In the genomic region with DNA sequence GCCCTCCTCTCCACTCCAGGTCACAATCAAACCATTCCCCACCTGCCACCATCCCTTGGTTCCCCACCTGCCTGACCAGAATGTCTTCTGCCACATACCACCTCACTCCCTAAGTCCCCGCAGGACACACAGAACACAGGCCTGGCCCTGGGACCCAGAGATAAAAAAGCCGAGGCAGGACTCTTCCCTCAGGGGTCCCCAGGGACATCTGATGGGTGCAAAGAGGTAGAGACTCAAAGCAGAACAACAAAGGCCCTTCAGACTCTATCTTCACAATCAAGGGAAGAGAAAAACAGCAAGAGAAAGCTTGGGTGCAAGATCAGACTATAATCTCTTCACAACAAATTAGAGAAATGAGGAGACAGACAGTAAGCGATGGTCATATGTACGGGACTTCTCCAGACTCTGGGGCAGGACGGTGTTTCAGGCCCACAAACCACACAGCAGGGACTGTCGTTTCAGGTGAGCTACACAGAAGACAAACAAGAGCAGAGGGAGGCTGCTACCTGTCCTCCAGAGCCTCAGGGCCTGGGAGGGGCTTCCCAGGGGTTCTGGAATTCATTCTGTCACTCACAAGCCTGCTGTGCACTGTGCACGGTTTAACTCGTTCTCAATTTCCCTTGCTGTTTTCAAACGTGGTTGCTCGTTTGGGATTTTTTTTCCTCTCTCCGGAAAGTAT, we compare ENCODE assay signal across 8 mouse cellular contexts. TPM values are rescaled to one million over a fixed set of nuclear protein-coding genes. Genes with fewer than 3 reads are reported as not detected.
DNase-seq lines count a peak whose midpoint lies in the region; ATAC-seq and TF ChIP-seq lines count a peak whose summit lies in the region.

No protein-coding gene starts in this region.

- H3K9me3 ChIP-seq in lung, embryonic 15.5 days, result no peaks in the 10 kb centered on the region
- no peaks in the 10 kb centered on the region for H3K9me3 ChIP-seq in embryonic facial prominence, embryonic 14.5 days (ENCODE audit: control insufficient read depth, low read length)
- no peaks in the 10 kb centered on the region for H3K9me3 ChIP-seq in limb, embryonic 10.5 days (replicated peaks)

- H3K4me2 ChIP-seq in lung, embryonic 15.5 days, result peak overlapping the region; percentile 99
- peak overlapping the region; percentile 100 for H3K4me2 ChIP-seq in embryonic facial prominence, embryonic 14.5 days (ENCODE audit: low read depth, low read length)

- peak overlapping the region; percentile 63 for H3K4me3 ChIP-seq in lung, embryonic 15.5 days
- peak overlapping the region; percentile 62 for H3K4me3 ChIP-seq in embryonic facial prominence, embryonic 14.5 days (ENCODE audit: low read depth, low read length)
- H3K4me3 ChIP-seq in limb, embryonic 10.5 days, result peak overlapping the region; percentile 68
- H3K4me3 ChIP-seq in olfactory bulb, adult 2 months (ENCODE audit: insufficient read depth, low read depth, low read length), result peak overlapping the region; percentile 93

- ATAC-seq in lung, embryonic 15.5 days (ENCODE audit: borderline replicate concordance, extremely low read depth, low FRiP score, low TSS enrichment), result no peak
- ATAC-seq in embryonic facial prominence, embryonic 14.5 days (ENCODE audit: low read depth), result peak; percentile 47

- H3K27me3 ChIP-seq in lung, embryonic 15.5 days, result peaks cover 49% of the 10 kb centered on the region
- H3K27me3 ChIP-seq in embryonic facial prominence, embryonic 14.5 days (replicated peaks; ENCODE audit: control insufficient read depth, insufficient read depth, low read length), result peaks cover 55% of the 10 kb centered on the region
- H3K27me3 ChIP-seq in limb, embryonic 10.5 days (ENCODE audit: low read depth, poor library complexity, severe bottlenecking), result peaks cover 75% of the 10 kb centered on the region

- DNase-seq in lung, postnatal 25 days (ENCODE audit: low spot score), result no peak
- peak; percentile 63 for DNase-seq in embryonic facial prominence, embryonic 14.5 days (ENCODE audit: low spot score)
- peak; percentile 38 for DNase-seq in limb, embryonic 10.5 days (ENCODE audit: low spot score)
- no peak for DNase-seq in gastrocnemius, postnatal 4 days (ENCODE audit: low spot score in 2 of 2)
- no peak for DNase-seq in urinary bladder, postnatal 25 days (ENCODE audit: low spot score)
- DNase-seq in left cerebral cortex, adult 9 months (ENCODE audit: low spot score in 2 of 2), result no peak

- H3K9ac ChIP-seq in lung, embryonic 15.5 days, result peak overlapping the region; percentile 56
- H3K9ac ChIP-seq in embryonic facial prominence, embryonic 14.5 days (ENCODE audit: low read depth, low read length), result peak overlapping the region; percentile 42; the same call in 1 of the 2 replicates

- peaks cover 30% of the 10 kb centered on the region for H3K4me1 ChIP-seq in lung, embryonic 15.5 days
- H3K4me1 ChIP-seq in embryonic facial prominence, embryonic 14.5 days (ENCODE audit: control insufficient read depth, insufficient read depth, low read length), result peaks cover 8% of the 10 kb centered on the region; the same call in 1 of the 2 replicates
- H3K4me1 ChIP-seq in limb, embryonic 10.5 days, result peaks cover 40% of the 10 kb centered on the region
- H3K4me1 ChIP-seq in olfactory bulb, adult 2 months (ENCODE audit: control insufficient read depth, insufficient read depth, low read length), result peaks cover 22% of the 10 kb centered on the region

- no peak for TF ChIP-seq POLR2A in olfactory bulb, adult 2 months (IDR thresholded peaks at IDR 0.05; ENCODE audit: insufficient read depth, low read depth, low read length)

- no peak for TF ChIP-seq CTCF in olfactory bulb, adult 2 months (IDR thresholded peaks at IDR 0.05; ENCODE audit: insufficient read depth, low read depth, low read length)

- no peak overlapping the region for H3K27ac ChIP-seq in lung, embryonic 15.5 days
- H3K27ac ChIP-seq in embryonic facial prominence, embryonic 14.5 days (replicated peaks; ENCODE audit: low read depth, low read length), result no peak overlapping the region
- no peak overlapping the region for H3K27ac ChIP-seq in limb, embryonic 10.5 days
- no peak overlapping the region for H3K27ac ChIP-seq in olfactory bulb, adult 2 months (ENCODE audit: insufficient read depth, low read depth, low read length)

- no peaks in the 10 kb centered on the region for H3K36me3 ChIP-seq in lung, embryonic 15.5 days
- no peaks in the 10 kb centered on the region for H3K36me3 ChIP-seq in embryonic facial prominence, embryonic 14.5 days (ENCODE audit: control insufficient read depth, insufficient read depth, low read length)
- H3K36me3 ChIP-seq in limb, embryonic 10.5 days, result no peaks in the 10 kb centered on the region

- WGBS in lung, embryonic 15.5 days, result 27% methylated on average over 11 of the region's 11 CpGs
- 15% methylated on average over 11 of the region's 11 CpGs for WGBS in embryonic facial prominence, embryonic 14.5 days
- WGBS in limb, embryonic 10.5 days, result 19% methylated on average over 11 of the region's 11 CpGs
- 30% methylated on average over 11 of the region's 11 CpGs for WGBS in olfactory bulb, adult 2 months

RNA-seq across cellular contexts. Expression of a gene that starts 2.3 kb away (rescaled TPM):
- 4.1 and 5.3 TPM in 2 replicates for polyA plus RNA-seq in lung, embryonic 15.5 days (2015; fragmentation: Nextera tagmentation; extraction: Ambion mirVana)
- 1.0 and 1.1 TPM in 2 replicates for polyA plus RNA-seq in embryonic facial prominence, embryonic 14.5 days (2014; fragmentation: Nextera tagmentation; extraction: Ambion mirVana)
- 0.25 and 0.39 TPM in 2 replicates for polyA plus RNA-seq in limb, embryonic 10.5 days (2016; fragmentation: Nextera tagmentation; extraction: Ambion mirVana)
- not detected in 2 replicates for polyA plus RNA-seq in olfactory bulb, adult 2 months (2012; ENCODE audit: insufficient read depth, insufficient read length, low replicate concordance, missing spikeins)
- 1 to 10 TPM; 4.9 to 5.3 TPM for total RNA-seq in gastrocnemius, postnatal 4 days (2021)

Comparison
In these comparisons a context has a peak if more than half of its experiments do, and no peak if none do; other contexts are left out.
1. DNase-seq: peak in embryonic facial prominence, embryonic 14.5 days (single experiment) and limb, embryonic 10.5 days (single experiment); none in lung, postnatal 25 days (single experiment), gastrocnemius, postnatal 4 days (0 of 2), urinary bladder, postnatal 25 days (single experiment) and left cerebral cortex, adult 9 months (0 of 2).
2. Peak in every context shown above with its lines, with median percentiles within 50 percentile points of each other: H3K4me3 ChIP-seq.